Mouse (Mus musculus): ENCODE measurements around the gene Timm22. TPM values are rescaled to one million over a fixed set of nuclear protein-coding genes. Genes with fewer than 3 reads are reported as not detected.
A peak's percentile ranks its signal among the peaks of the same experiment; 100 is the strongest.

Gene Timm22
- polyA plus RNA-seq, 1 experiment from 2014 or later, result 109 TPM

DNA sequence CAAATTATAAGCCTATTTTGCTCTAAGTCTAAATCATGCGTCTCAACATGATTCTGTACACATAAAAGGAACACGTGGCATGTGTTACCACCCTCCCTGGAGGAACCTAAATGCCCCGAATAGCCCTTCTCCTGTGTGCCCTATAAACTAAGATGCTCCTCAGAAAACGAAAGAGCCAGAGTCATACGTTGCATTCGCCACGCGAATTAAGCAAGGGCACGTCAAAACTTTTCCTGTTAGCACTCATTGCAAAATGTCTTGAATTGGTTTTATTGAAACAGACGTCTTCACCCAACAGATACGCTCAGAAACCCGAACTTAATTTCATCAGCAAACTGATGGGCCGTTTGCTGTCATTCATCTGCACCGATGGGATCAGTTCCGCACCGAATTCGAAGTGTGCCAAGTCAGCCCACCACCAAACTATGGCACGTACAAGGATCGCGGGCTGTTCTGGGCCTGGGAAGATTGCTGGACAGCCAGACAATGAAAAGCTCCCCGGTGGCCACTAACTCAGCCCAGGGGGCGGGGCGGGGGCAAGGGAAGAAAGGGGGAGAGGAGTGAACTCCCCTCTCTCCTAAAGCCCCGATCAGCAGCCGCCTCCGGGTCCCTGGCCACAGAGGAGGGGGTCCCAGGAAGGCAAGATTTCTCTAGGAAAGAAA, 9.0 kb upstream of the Timm22 start:
- WGBS, result under 1% methylated on average over 26 of the region's 26 CpGs
- ATAC-seq (replicated peaks), result peak; percentile 24

DNA sequence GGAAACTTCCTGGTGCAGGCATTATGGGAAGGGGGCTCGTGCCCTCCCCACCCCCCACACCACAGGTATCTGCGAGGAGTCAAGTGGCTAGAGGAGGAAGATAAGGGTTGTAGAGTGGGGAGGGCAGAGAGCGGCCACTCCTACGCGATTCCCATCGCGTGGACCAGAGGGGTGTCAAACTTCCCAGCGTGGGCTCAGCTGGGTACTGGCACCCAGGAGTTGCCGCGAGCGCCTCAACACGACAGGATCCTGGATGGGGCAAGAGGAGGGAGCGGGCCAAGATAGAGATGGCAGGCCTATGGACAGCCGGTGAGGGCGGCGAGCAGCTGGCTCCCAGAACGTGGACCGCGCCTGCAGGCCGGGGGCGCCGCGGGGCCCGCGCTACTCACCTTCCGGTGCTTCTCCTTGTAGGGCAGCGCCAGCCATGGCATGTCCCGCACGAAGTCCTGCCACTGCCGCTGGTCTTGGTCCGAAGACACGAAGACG, 8.4 kb upstream of the Timm22 start:
- H3K4me3 ChIP-seq, result peak overlapping the region; percentile 74
- no peaks in the 10 kb centered on the region for H3K36me3 ChIP-seq (replicated peaks)
- peak overlapping the region; percentile 95 for H3K4me2 ChIP-seq
- H3K9me3 ChIP-seq, result no peaks in the 10 kb centered on the region
- H3K27ac ChIP-seq, result peak overlapping the region; percentile 83
- H3K4me1 ChIP-seq, result peaks cover 19% of the 10 kb centered on the region
- no peaks in the 10 kb centered on the region for H3K27me3 ChIP-seq (replicated peaks)
- under 1% methylated on average over 33 of the region's 33 CpGs for WGBS
- H3K9ac ChIP-seq, result peak overlapping the region; percentile 61
- ATAC-seq (replicated peaks), result peak; percentile 70

More for the DNA sequence above, 9.0 kb upstream of the Timm22 start:
- H3K27me3 ChIP-seq (replicated peaks), result no peaks in the 10 kb centered on the region
- H3K36me3 ChIP-seq (replicated peaks), result no peaks in the 10 kb centered on the region
- peak overlapping the region; percentile 83 for H3K27ac ChIP-seq
- H3K4me1 ChIP-seq, result peaks cover 19% of the 10 kb centered on the region
- no peaks in the 10 kb centered on the region for H3K9me3 ChIP-seq
- H3K4me3 ChIP-seq, result peak overlapping the region; percentile 74
- H3K9ac ChIP-seq, result peak overlapping the region; percentile 61
- H3K4me2 ChIP-seq, result peak overlapping the region; percentile 95

DNA sequence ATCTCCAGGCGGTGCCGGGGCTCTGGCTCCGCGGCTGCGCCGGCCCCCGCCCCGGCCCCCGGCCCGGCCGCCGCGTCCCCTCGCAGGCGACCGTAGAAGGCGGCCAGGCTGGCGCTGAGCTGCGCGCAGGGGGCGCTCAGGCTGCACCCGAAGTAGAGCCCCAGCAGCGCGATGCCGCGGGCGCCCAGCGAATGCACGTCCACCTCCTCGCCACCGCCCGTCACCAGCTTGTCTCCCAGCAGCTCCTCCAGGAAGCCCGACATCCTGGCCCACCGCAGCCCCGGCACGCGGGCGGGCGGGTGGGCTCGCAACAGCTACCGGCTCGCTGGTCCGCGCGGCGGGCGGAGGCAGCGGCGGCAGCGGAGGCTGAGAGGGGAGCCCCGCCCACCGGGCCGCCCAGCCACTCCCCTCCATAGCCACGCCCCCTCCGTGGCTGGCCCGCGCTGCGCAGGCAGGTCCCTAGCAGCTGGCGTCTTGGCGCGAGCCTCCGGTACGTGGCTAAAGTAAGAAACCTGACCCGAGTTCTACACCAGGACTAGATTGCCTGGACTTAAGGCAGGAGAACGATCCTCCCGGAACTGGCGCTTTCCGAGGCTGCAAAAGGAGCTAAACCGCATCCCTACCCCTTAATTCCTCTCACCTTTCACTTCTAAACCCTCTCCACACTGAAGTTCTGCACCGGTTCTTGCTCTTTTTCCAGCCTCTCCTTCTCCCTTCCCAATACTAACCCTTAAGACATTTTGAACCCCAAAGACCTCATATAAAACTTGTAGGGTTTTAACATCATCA, 7.8 kb upstream of the Timm22 start, which contains the start of gene Nxn:
Nxn (minus strand) TSS at position 343 of the 789 bp plus-strand sequence.
- H3K27ac ChIP-seq, result peak within 1 kb of the TSS; percentile 83
- no peaks in the 10 kb centered on the region for H3K36me3 ChIP-seq (replicated peaks)
- peak within 1 kb of the TSS; percentile 74 for H3K4me3 ChIP-seq
- no peaks in the 10 kb centered on the region for H3K9me3 ChIP-seq
- peak; percentile 88 for ATAC-seq (replicated peaks)
- H3K4me2 ChIP-seq, result peak within 1 kb of the TSS; percentile 95
- H3K9ac ChIP-seq, result peak within 1 kb of the TSS; percentile 61
- H3K27me3 ChIP-seq (replicated peaks), result no peaks in the 10 kb centered on the region
- 0% methylated on average over 59 of the region's 70 CpGs for WGBS
- peaks cover 19% of the 10 kb centered on the region for H3K4me1 ChIP-seq

DNA sequence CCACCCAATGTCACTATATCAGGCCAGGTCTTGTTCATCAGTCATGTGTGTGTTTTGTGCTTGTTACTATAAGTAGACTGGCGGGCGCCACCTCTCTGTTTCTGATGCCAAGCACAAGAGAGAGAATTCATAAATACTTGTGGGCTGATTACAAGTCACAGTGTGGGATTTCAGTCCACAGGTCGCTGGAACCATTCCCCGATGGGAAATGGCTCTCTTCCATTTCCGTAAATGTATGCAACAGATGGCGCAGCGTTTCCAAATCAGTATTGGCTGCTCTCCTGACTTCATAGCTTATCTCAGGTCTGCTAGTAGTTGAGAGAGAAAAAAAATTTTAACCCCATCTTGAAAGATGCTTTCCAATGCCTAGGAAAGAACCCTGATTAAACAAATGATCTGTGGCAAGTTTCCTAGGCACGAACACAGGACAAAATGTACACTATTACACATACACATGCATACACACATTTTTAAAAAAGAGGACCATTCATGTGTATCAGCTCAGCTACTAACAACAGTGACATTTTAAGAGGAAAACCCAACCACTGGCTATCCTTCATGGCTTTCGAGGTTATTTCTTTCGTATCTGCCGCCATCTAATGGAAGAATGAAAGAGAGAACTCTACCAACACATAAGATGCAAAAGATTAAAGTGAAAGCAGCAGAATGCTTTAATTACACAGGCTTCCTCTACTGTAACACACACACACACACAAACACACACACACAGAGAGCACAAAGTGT, 7.0 kb upstream of the Timm22 start:
- 9% methylated on average over 11 of the region's 11 CpGs for WGBS
- peaks cover 19% of the 10 kb centered on the region for H3K4me1 ChIP-seq
- H3K36me3 ChIP-seq (replicated peaks), result no peaks in the 10 kb centered on the region
- ATAC-seq (replicated peaks), result 0 out of 2 replicates have a peak, but pooled peaks have one; percentile 35
- H3K4me2 ChIP-seq, result peak overlapping the region; percentile 95
- H3K4me3 ChIP-seq, result peak overlapping the region; percentile 74; the same call in 1 of the 2 replicates
- no peak overlapping the region; the same call in 1 of the 2 replicates for H3K9ac ChIP-seq
- H3K9me3 ChIP-seq, result no peaks in the 10 kb centered on the region
- peak overlapping the region; percentile 83; the same call in 1 of the 2 replicates for H3K27ac ChIP-seq
- no peaks in the 10 kb centered on the region for H3K27me3 ChIP-seq (replicated peaks)

DNA sequence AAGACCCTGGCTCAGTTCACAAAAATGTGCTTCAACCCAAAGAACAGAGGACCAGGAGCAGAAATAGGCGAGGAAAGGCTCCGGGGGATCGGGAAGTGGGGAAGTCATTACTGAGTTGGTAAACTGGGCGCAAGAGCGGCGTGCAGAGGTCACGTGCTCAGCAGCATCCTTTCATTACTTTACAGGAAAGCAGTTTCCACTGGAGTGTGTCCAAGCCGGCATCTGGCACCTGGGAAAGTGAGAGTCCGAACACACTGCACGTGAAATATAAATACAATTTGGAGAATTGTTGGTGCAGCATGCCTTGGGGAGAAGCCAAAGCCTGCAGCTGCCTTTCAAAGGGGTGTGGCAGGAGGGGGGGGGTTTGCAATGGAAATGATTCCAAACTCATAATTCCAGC, 5.4 kb upstream of the Timm22 start:
- no peak for ATAC-seq (replicated peaks)
- no peaks in the 10 kb centered on the region for H3K9me3 ChIP-seq
- WGBS, result 70% methylated on average over 10 of the region's 10 CpGs
- H3K4me1 ChIP-seq, result peaks cover 19% of the 10 kb centered on the region
- H3K27ac ChIP-seq, result no peak overlapping the region
- no peak overlapping the region for H3K4me2 ChIP-seq
- no peaks in the 10 kb centered on the region for H3K36me3 ChIP-seq (replicated peaks)
- no peak overlapping the region for H3K4me3 ChIP-seq
- H3K27me3 ChIP-seq (replicated peaks), result 0 out of 2 replicates have a peak, but pooled peaks cover 7% of the 10 kb centered on the region
- no peak overlapping the region for H3K9ac ChIP-seq

DNA sequence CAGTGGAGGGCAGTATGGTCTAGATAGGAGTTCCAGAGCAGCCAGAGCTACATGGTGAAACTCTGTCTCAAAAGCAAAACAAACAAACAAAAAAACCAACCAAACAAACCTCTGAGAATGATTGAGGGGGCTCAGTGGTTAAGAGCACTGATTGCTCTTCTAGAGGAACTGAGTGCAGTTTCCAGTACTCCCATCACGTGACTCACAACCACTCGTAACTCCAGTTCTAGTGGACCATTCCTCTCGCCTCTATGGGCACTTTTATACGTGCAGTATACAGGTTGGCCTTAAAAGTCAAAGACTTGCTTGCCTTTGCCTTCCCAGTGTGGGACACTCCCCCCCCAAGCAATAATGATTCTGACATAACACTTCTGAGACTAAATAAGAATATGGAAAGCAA, 1.6 kb upstream of the Timm22 start:
- Histone ChIP-seq H3K4me1 (peaks cover 13% of the 10 kb centered on the region), H3K36me3 (replicated peaks) (0 out of 2 replicates have a peak, but pooled peaks cover 3% of the 10 kb centered on the region), H3K4me3 (no peak overlapping the region), H3K9me3 (no peaks in the 10 kb centered on the region), H3K4me2 (no peak overlapping the region), H3K9ac (no peak overlapping the region), H3K27me3 (replicated peaks) (0 out of 2 replicates have a peak, but pooled peaks cover 7% of the 10 kb centered on the region), H3K27ac (no peak overlapping the region)
- no peak for ATAC-seq (replicated peaks)
- 70% methylated on average over 4 of the region's 4 CpGs for WGBS

DNA sequence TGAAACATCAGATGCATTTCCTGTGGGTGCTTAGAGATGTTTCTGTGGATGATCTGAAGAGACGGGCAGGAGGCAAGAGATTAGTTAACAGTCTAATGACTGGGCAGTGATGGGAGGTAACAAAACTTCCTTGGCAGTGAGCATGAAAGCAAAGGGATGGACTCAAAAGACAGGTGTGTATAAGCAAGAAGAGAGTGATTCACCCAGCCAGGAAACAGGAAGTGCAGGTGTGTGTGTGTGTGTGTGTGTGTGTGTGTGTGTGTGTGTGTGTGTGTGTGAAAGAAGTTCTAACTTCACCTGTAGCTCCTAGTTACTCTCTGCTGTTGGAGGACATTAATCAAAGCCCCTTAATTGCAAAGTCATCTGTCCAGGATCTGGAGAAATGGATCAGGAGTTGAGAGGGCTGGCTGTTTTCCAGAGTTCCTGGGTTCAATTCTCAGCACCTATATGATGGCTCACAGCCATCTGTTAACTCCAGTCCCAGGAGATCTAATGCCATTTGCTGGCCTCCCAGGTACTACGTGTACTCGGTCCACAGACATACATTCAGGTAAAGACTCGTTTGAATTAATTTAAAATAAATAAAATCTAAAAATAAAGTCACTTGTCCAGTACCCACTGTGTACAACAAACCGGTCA, 1.0 kb upstream of the Timm22 start:
- 0 out of 2 replicates have a peak, but pooled peaks cover 3% of the 10 kb centered on the region for H3K36me3 ChIP-seq (replicated peaks)
- no peak overlapping the region for H3K9ac ChIP-seq
- H3K4me3 ChIP-seq, result no peak overlapping the region
- H3K27me3 ChIP-seq (replicated peaks), result 0 out of 2 replicates have a peak, but pooled peaks cover 7% of the 10 kb centered on the region
- H3K4me1 ChIP-seq, result peaks cover 13% of the 10 kb centered on the region
- no peak; the same call in 1 of the 2 replicates for ATAC-seq (replicated peaks)
- H3K4me2 ChIP-seq, result no peak overlapping the region
- H3K9me3 ChIP-seq, result no peaks in the 10 kb centered on the region
- WGBS, result 90% methylated on average over 5 of the region's 5 CpGs
- no peak overlapping the region for H3K27ac ChIP-seq

DNA sequence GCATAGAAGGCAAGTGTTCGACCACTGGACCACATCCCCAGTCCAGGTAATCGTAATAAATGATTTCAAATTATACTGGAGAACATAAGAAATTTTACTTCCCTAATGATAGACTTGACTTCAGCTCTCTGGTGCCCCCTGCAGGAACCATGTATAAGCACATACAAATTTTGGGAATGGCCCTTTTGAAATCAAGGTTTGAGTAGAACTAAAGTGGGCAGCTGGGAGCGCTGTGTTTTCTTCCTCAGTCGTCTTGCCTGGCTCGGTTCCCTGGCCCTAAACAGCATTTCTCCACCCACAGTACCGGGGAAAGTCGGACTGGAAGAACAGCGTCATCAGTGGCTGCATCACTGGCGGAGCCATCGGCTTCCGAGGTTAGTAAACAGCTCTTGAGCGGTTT, 4.1 kb downstream of the Timm22 start:
- no peaks in the 10 kb centered on the region for H3K27me3 ChIP-seq (replicated peaks)
- no peak for ATAC-seq (replicated peaks)
- H3K9me3 ChIP-seq, result no peaks in the 10 kb centered on the region
- no peak overlapping the region for H3K4me2 ChIP-seq
- peaks cover 13% of the 10 kb centered on the region for H3K4me1 ChIP-seq
- no peak overlapping the region for H3K27ac ChIP-seq
- WGBS, result 73% methylated on average over 12 of the region's 12 CpGs
- H3K9ac ChIP-seq, result no peak overlapping the region
- H3K4me3 ChIP-seq, result no peak overlapping the region
- peaks cover 21% of the 10 kb centered on the region for H3K36me3 ChIP-seq (replicated peaks)

DNA sequence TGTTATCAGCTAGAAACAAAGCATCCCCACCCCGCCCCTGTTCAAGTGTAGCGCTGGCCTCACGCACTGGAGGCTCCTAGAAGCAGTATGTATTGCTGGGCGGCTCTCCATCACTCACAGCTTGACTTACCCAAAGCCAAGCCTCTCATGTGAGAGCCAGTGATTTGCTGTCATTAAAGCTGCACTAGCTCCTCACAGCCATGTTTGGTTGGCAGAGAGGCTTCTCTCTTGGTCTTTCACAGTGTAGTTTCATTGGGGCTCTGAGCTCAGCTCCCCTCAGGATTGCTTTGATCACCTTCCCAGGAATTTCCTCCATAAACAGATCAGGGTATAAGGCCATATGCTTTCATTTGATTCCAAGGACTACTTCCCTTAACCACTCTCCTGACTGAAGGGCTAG, 6.5 kb downstream of the Timm22 start:
- H3K9me3 ChIP-seq, result no peaks in the 10 kb centered on the region
- H3K36me3 ChIP-seq (replicated peaks), result peaks cover 37% of the 10 kb centered on the region
- no peak overlapping the region for H3K27ac ChIP-seq
- no peak overlapping the region for H3K4me2 ChIP-seq
- 85% methylated on average over 4 of the region's 4 CpGs for WGBS
- no peak overlapping the region for H3K9ac ChIP-seq
- no peak for ATAC-seq (replicated peaks)
- H3K4me1 ChIP-seq, result peaks cover 5% of the 10 kb centered on the region
- H3K4me3 ChIP-seq, result no peak overlapping the region
- no peaks in the 10 kb centered on the region for H3K27me3 ChIP-seq (replicated peaks)

DNA sequence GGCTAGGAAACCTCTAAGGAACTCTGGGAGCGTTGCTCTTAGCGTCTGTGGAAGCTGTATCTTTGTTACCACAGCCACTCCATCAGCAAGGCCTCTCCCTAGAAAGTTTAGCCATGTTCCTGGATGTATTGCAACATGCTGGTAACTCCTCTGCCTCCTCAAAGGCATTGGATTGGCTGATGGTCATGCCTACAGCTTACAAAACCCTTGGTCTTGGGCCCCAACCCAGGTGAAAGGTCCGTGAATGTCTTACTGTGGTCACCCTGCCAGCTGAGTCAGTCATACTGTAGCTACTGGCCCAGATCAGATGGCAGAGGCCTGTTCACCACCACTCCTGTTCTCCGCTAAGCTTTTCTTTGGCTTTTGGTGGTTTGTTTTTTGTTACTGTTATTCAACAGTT, 8.2 kb downstream of the Timm22 start:
- Histone ChIP-seq H3K4me2 (no peak overlapping the region), H3K36me3 (replicated peaks) (peaks cover 43% of the 10 kb centered on the region), H3K4me3 (no peak overlapping the region), H3K27me3 (replicated peaks) (no peaks in the 10 kb centered on the region), H3K27ac (no peak overlapping the region), H3K9me3 (no peaks in the 10 kb centered on the region), H3K9ac (no peak overlapping the region), H3K4me1 (no peaks in the 10 kb centered on the region)
- 88% methylated on average over 4 of the region's 4 CpGs for WGBS
- ATAC-seq (replicated peaks), result no peak

DNA sequence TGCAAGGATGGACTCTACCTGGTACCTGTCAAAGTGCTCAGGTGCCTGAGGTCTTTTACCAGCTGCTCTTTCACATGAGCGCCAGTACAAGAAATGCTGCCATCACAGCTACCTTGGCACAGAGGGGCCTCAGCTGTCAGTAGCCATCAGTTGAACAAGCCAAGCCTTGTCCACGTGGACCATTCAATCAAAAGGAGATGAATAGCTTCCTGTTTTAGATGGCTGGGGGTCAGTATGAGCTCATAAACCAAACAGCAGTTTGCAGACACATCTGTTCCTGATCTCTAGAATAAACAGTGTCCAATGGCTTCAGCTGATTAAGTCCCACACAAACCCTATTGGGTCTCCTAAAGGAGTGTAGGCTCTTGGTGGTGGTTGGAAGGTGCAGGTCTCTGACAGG, 9.2 kb downstream of the Timm22 start:
- 71% methylated on average over 2 of the region's 2 CpGs for WGBS
- Histone ChIP-seq H3K27me3 (replicated peaks) (no peaks in the 10 kb centered on the region), H3K4me1 (no peaks in the 10 kb centered on the region), H3K4me2 (no peak overlapping the region), H3K9ac (no peak overlapping the region), H3K27ac (no peak overlapping the region), H3K36me3 (replicated peaks) (peaks cover 43% of the 10 kb centered on the region), H3K4me3 (no peak overlapping the region), H3K9me3 (no peaks in the 10 kb centered on the region)
- no peak for ATAC-seq (replicated peaks)

Measured in midbrain, embryonic 15.5 days (tissue).